Mouse (Mus musculus) MEL (cell line): ENCODE measurements at regions not wholly inside any gene's neighbourhood (a gene's known extent, or its start where the extent isn't known, plus 50 kb on each side); places are given as distances from the start of the nearest gene placed in this dataset.

ENCODE experiments used
- GATA1 ChIP-seq: IDR thresholded peaks from 2 replicates; pipeline ENCODE4 v1.6.1; 2011; ENCODE audit warnings: low read depth, low read length, improper control_type of control experiment
- MAX ChIP-seq: IDR thresholded peaks from 2 replicates; pipeline ENCODE4 v1.6.1; 2011; ENCODE audit warnings: low read length, improper control_type of control experiment

- TF ChIP-seq MAX, result no peak
- no peak for TF ChIP-seq GATA1
Observed at GRCm38 (mm10) chr7:138724829-138725228, 121.0 kb upstream of the Ppp2r2d start.
